Mouse (Mus musculus): ENCODE data around the gene Zscan10. TPM values are rescaled to one million over a fixed set of nuclear protein-coding genes. Genes with fewer than 3 reads are reported as not detected.
A peak's percentile ranks its signal among the peaks of the same experiment; 100 is the strongest.

Zscan10 gene
- polyA plus RNA-seq (2012; rRNA removed): 0.06 TPM in 1 of 2 replicates, not detected in the other

- Histone ChIP-seq H3K4me1 (ENCODE audit: control insufficient read depth, insufficient read depth, insufficient read length) (peaks cover 5% of the 10 kb centered on the region; the same call in 1 of the 2 replicates), H3K27me3 (ENCODE audit: control insufficient read depth, insufficient read depth, low read length) (no peaks in the 10 kb centered on the region), H3K36me3 (ENCODE audit: control insufficient read depth, insufficient read depth, low read length) (no peaks in the 10 kb centered on the region), H3K4me3 (ENCODE audit: extremely low read depth, insufficient read depth, insufficient read length) (no peak within 1 kb of the TSS), H3K27ac (ENCODE audit: insufficient read depth, low read length) (peak within 1 kb of the TSS; percentile 74; the same call in 1 of the 2 replicates)
- no peak for DNase-seq (ENCODE audit: low read depth in 1 of 2, low spot score in 2 of 2)
- 89% methylated on average over 15 of the region's 15 CpGs for WGBS
- TF ChIP-seq CTCF (IDR thresholded peaks at IDR 0.05; ENCODE audit: extremely low read depth, insufficient read depth, insufficient read length, insufficient replicate concordance): no peak
- no peak for TF ChIP-seq POLR2A (IDR thresholded peaks at IDR 0.05; ENCODE audit: low read depth, low read length)
These were observed at the start of gene Zscan10 for GRCm38 (mm10) chr17:23600641-23601622. Gene Zscan10 (plus strand): TSS chr17:23600856.

GRCm38 (mm10) chr17:23550856-23551255 is 49.8 kb upstream of the Zscan10 start:
- no peaks in the 10 kb centered on the region for H3K27me3 ChIP-seq (ENCODE audit: control insufficient read depth, insufficient read depth, low read length)
- no peak for DNase-seq (ENCODE audit: low read depth in 1 of 2, low spot score in 2 of 2)
- WGBS: 1% methylated on average over 15 of the region's 15 CpGs
- H3K4me1 ChIP-seq (ENCODE audit: control insufficient read depth, insufficient read depth, insufficient read length): no peaks in the 10 kb centered on the region
- TF ChIP-seq POLR2A (IDR thresholded peaks at IDR 0.05; ENCODE audit: low read depth, low read length) (no peak), CTCF (IDR thresholded peaks at IDR 0.05; ENCODE audit: extremely low read depth, insufficient read depth, insufficient read length, insufficient replicate concordance) (no peak)
- peaks cover 1% of the 10 kb centered on the region; the same call in 1 of the 2 replicates for H3K36me3 ChIP-seq (ENCODE audit: control insufficient read depth, insufficient read depth, low read length)
- peak overlapping the region; percentile 73 for H3K27ac ChIP-seq (ENCODE audit: insufficient read depth, low read length)
- peak overlapping the region; percentile 62 for H3K4me3 ChIP-seq (ENCODE audit: extremely low read depth, insufficient read depth, insufficient read length)

GRCm38 (mm10) chr17:23551416-23551815 is 49.2 kb upstream of the Zscan10 start:
- H3K27me3 ChIP-seq (ENCODE audit: control insufficient read depth, insufficient read depth, low read length): no peaks in the 10 kb centered on the region
- no peaks in the 10 kb centered on the region for H3K4me1 ChIP-seq (ENCODE audit: control insufficient read depth, insufficient read depth, insufficient read length)
- TF ChIP-seq CTCF (IDR thresholded peaks at IDR 0.05; ENCODE audit: extremely low read depth, insufficient read depth, insufficient read length, insufficient replicate concordance) (no peak), POLR2A (IDR thresholded peaks at IDR 0.05; ENCODE audit: low read depth, low read length) (no peak)
- no peak overlapping the region for H3K27ac ChIP-seq (ENCODE audit: insufficient read depth, low read length)
- no peak overlapping the region for H3K4me3 ChIP-seq (ENCODE audit: extremely low read depth, insufficient read depth, insufficient read length)
- DNase-seq (ENCODE audit: low read depth in 1 of 2, low spot score in 2 of 2): no peak
- H3K36me3 ChIP-seq (ENCODE audit: control insufficient read depth, insufficient read depth, low read length): peaks cover 1% of the 10 kb centered on the region; the same call in 1 of the 2 replicates

- Histone ChIP-seq H3K36me3 (ENCODE audit: control insufficient read depth, insufficient read depth, low read length) (peaks cover 2% of the 10 kb centered on the region; the same call in 1 of the 2 replicates), H3K4me3 (ENCODE audit: extremely low read depth, insufficient read depth, insufficient read length) (no peak overlapping the region), H3K27me3 (ENCODE audit: control insufficient read depth, insufficient read depth, low read length) (no peaks in the 10 kb centered on the region), H3K27ac (ENCODE audit: insufficient read depth, low read length) (no peak overlapping the region), H3K4me1 (ENCODE audit: control insufficient read depth, insufficient read depth, insufficient read length) (no peaks in the 10 kb centered on the region)
- whole genome bisulfite sequencing: 75% methylated on average over 5 of the region's 5 CpGs
- TF ChIP-seq POLR2A (IDR thresholded peaks at IDR 0.05; ENCODE audit: low read depth, low read length) (no peak), CTCF (IDR thresholded peaks at IDR 0.05; ENCODE audit: extremely low read depth, insufficient read depth, insufficient read length, insufficient replicate concordance) (no peak)
- no peak for DNase-seq (ENCODE audit: low read depth in 1 of 2, low spot score in 2 of 2)
These were observed 48.7 kb upstream of the Zscan10 start for GRCm38 (mm10) chr17:23551963-23552362.

- Histone ChIP-seq H3K4me3 (ENCODE audit: extremely low read depth, insufficient read depth, insufficient read length) (no peak overlapping the region), H3K27me3 (ENCODE audit: control insufficient read depth, insufficient read depth, low read length) (no peaks in the 10 kb centered on the region), H3K36me3 (ENCODE audit: control insufficient read depth, insufficient read depth, low read length) (peaks cover 12% of the 10 kb centered on the region), H3K4me1 (ENCODE audit: control insufficient read depth, insufficient read depth, insufficient read length) (no peaks in the 10 kb centered on the region; the same call in 1 of the 2 replicates), H3K27ac (ENCODE audit: insufficient read depth, low read length) (no peak overlapping the region)
- DNase-seq (ENCODE audit: low read depth in 1 of 2, low spot score in 2 of 2): no peak
- no peak for TF ChIP-seq POLR2A (IDR thresholded peaks at IDR 0.05; ENCODE audit: low read depth, low read length)
- no peak for TF ChIP-seq CTCF (IDR thresholded peaks at IDR 0.05; ENCODE audit: extremely low read depth, insufficient read depth, insufficient read length, insufficient replicate concordance)
- 94% methylated on average over 8 of the region's 8 CpGs for WGBS
These were observed 47.6 kb upstream of the Zscan10 start for GRCm38 (mm10) chr17:23552896-23553633.

- 79% methylated on average over 1 of the region's 1 CpGs for WGBS
- Histone ChIP-seq H3K4me1 (ENCODE audit: control insufficient read depth, insufficient read depth, insufficient read length) (no peaks in the 10 kb centered on the region; the same call in 1 of the 2 replicates), H3K27me3 (ENCODE audit: control insufficient read depth, insufficient read depth, low read length) (no peaks in the 10 kb centered on the region), H3K4me3 (ENCODE audit: extremely low read depth, insufficient read depth, insufficient read length) (no peak overlapping the region), H3K36me3 (ENCODE audit: control insufficient read depth, insufficient read depth, low read length) (peaks cover 14% of the 10 kb centered on the region), H3K27ac (ENCODE audit: insufficient read depth, low read length) (no peak overlapping the region)
- TF ChIP-seq POLR2A (IDR thresholded peaks at IDR 0.05; ENCODE audit: low read depth, low read length) (no peak), CTCF (IDR thresholded peaks at IDR 0.05; ENCODE audit: extremely low read depth, insufficient read depth, insufficient read length, insufficient replicate concordance) (no peak)
- DNase-seq (ENCODE audit: low read depth in 1 of 2, low spot score in 2 of 2): no peak
These were observed 47.0 kb upstream of the Zscan10 start for GRCm38 (mm10) chr17:23553634-23554120.
